Comparison of ENCODE assay signal across 26 mouse cellular contexts in genomic region chr10:46733760-46734265, GRCm38 (mm10).
"Had no signal": no experiment of that assay in that cellular context is flagged by ENCODE, and none has a peak within 500 bp of the region (broad histone marks: within the 10 kb centered on the region; RNA-seq: fewer than 3 reads in every experiment).

No protein-coding gene starts in this region.

- H3K9me3 ChIP-seq: embryonic facial prominence, embryonic 10.5 days; embryonic facial prominence, embryonic 12.5 days; embryonic facial prominence, embryonic 13.5 days; embryonic facial prominence, embryonic 15.5 days; forebrain, embryonic 10.5 days; forebrain, embryonic 12.5 days; forebrain, embryonic 13.5 days; forebrain, embryonic 15.5 days; heart, embryonic 10.5 days had no signal

- H3K4me1 ChIP-seq: embryonic facial prominence, embryonic 10.5 days; embryonic facial prominence, embryonic 12.5 days; embryonic facial prominence, embryonic 13.5 days; embryonic facial prominence, embryonic 15.5 days; forebrain, embryonic 12.5 days; forebrain, embryonic 13.5 days; forebrain, embryonic 15.5 days; heart, embryonic 10.5 days had no signal

- H3K9ac ChIP-seq: embryonic facial prominence, embryonic 12.5 days; embryonic facial prominence, embryonic 13.5 days; embryonic facial prominence, embryonic 15.5 days; forebrain, embryonic 12.5 days; forebrain, embryonic 13.5 days; forebrain, embryonic 15.5 days; forebrain, postnatal 0 days had no signal

- ATAC-seq: forebrain, embryonic 13.5 days; forebrain, embryonic 14.5 days; forebrain, embryonic 15.5 days; forebrain, embryonic 16.5 days; forebrain, postnatal 0 days had no signal

- DNase-seq: cerebellum, postnatal 10 days; cerebellum, postnatal 14 days; cerebellum, postnatal 25 days; cerebellum, postnatal 36 days; embryo, embryonic 11 days; forebrain, postnatal 0 days; gastrocnemius, adult 2 months; gastrocnemius, postnatal 10 days; gastrocnemius, postnatal 14 days; gastrocnemius, postnatal 25 days; gastrocnemius, postnatal 36 days; heart, adult 11 months; heart, adult 18-20 months; heart, adult 2 months had no signal

- H3K27me3 ChIP-seq: embryonic facial prominence, embryonic 12.5 days; embryonic facial prominence, embryonic 13.5 days; embryonic facial prominence, embryonic 15.5 days; forebrain, embryonic 12.5 days; forebrain, embryonic 13.5 days; forebrain, embryonic 15.5 days had no signal

- H3K4me3 ChIP-seq: embryonic facial prominence, embryonic 10.5 days; embryonic facial prominence, embryonic 12.5 days; embryonic facial prominence, embryonic 13.5 days; embryonic facial prominence, embryonic 15.5 days; erythroblast, embryonic 14.5 days; forebrain, embryonic 10.5 days; forebrain, embryonic 12.5 days; forebrain, embryonic 13.5 days; forebrain, embryonic 15.5 days; gastrocnemius, adult 2 months; heart, adult 2 months; heart, embryonic 10.5 days had no signal

- H3K36me3 ChIP-seq: embryonic facial prominence, embryonic 10.5 days; embryonic facial prominence, embryonic 12.5 days; embryonic facial prominence, embryonic 13.5 days; embryonic facial prominence, embryonic 15.5 days; forebrain, embryonic 10.5 days; forebrain, embryonic 12.5 days; forebrain, embryonic 15.5 days; heart, embryonic 10.5 days had no signal

- H3K4me2 ChIP-seq: embryonic facial prominence, embryonic 12.5 days; embryonic facial prominence, embryonic 13.5 days; embryonic facial prominence, embryonic 15.5 days; forebrain, embryonic 12.5 days; forebrain, embryonic 13.5 days; forebrain, embryonic 15.5 days had no signal

- H3K27ac ChIP-seq: embryonic facial prominence, embryonic 10.5 days; embryonic facial prominence, embryonic 12.5 days; embryonic facial prominence, embryonic 13.5 days; embryonic facial prominence, embryonic 15.5 days; forebrain, embryonic 10.5 days; forebrain, embryonic 12.5 days; forebrain, embryonic 13.5 days; forebrain, embryonic 15.5 days; gastrocnemius, adult 2 months; heart, adult 2 months; heart, embryonic 10.5 days had no signal
